Mouse (Mus musculus) forebrain, embryonic 10.5 days (tissue): Measurements from ENCODE around the gene Eda. TPM values are rescaled to one million over a fixed set of nuclear protein-coding genes. Genes with fewer than 3 reads are reported as not detected.
"Not testable (repeated sequence)": the region's sequence is repeated elsewhere in the genome, so short reads cannot be mapped to it uniquely, and the experiment has no call there.

Experiments
- DNase-seq: peaks from one replicate; pipeline ENCODE4 v3.0.0-alpha.2; 2017; ENCODE audit warnings: low spot score; ENCODE audit errors: extremely low spot score
- H3K27ac ChIP-seq: fragments of 300-500 bp; sonication (generic); 2 replicates; pipeline ENCODE4 v1.5.1; 2016; ENCODE audit warnings: mild to moderate bottlenecking
- H3K27me3 ChIP-seq: fragments of 300-500 bp; sonication (generic); 2 replicates; pipeline ENCODE4 v1.6.1; 2016; ENCODE audit warnings: mild to moderate bottlenecking; ENCODE audit not compliant: poor library complexity, severe bottlenecking
- H3K36me3 ChIP-seq: fragments of 300-500 bp; sonication (generic); replicated peaks from 2 replicates; pipeline ENCODE4 v1.6.1; 2016; ENCODE audit warnings: mild to moderate bottlenecking, moderate library complexity
- H3K4me1 ChIP-seq: fragments of 300-500 bp; sonication (generic); 2 replicates; pipeline ENCODE4 v1.6.1; 2016
- H3K4me3 ChIP-seq: fragments of 300-500 bp; sonication (generic); 2 replicates; pipeline ENCODE4 v1.5.1; 2016; ENCODE audit warnings: mild to moderate bottlenecking, moderate library complexity
- H3K9me3 ChIP-seq: fragments of 300-500 bp; sonication (generic); 2 replicates; pipeline ENCODE4 v1.6.1; 2016; ENCODE audit warnings: mild to moderate bottlenecking, moderate library complexity
- WGBS: fragments of 180-500 bp; shearing (Covaris S2); methylation state at CpG from one replicate; pipeline ENCODE4 v1.1.7; 2016; 5-methylcytosine and 5-hydroxymethylcytosine counted together
- microRNA counts: library from miRNA; unstranded; fragments of <30 nt; microRNA quantifications from one replicate; lab custom pipeline; 2017
- microRNA-seq: library from miRNA; unstranded; fragments of <30 nt; microRNA quantifications from one replicate; pipeline ENCODE4, GENCODE M21; 2017
- polyA plus RNA-seq: library from polyadenylated mRNA; unstranded; fragments of >200 nt; fragmentation: Nextera tagmentation; extraction: Ambion mirVana; gene quantifications from 2 replicates; pipeline ENCODE4 v1.2.1, GENCODE M21; 2016

Gene Eda
- polyA plus RNA-seq, 1 experiment from 2014 or later = 1.8 TPM

DNA sequence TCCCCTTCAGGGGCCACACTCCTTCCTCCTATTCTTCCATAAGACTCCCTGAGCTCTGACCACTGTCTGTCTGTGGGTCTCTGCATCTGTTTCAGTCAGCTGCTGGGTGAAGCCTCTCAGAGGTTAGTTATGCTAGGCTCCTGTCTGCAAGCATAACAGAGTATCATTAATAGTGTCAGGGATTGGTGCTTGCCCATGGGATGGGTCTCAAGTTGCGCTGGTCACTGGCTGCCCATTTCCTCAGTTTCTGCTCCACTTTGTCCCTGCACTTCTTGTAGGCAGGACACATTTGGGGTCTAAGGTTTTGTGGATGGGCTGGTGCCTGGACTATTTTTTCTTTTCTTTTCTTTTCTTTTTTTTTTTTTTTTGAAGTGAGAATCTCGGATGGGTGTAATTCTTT lies 467.2 kb downstream of the Eda start, which contains the start of gene Awat2:
Gene Awat2, minus strand, starts transcription at position 101 of the 400 bp plus-strand sequence.
- not testable (repeated sequence) for H3K4me3 ChIP-seq, H3K9me3 ChIP-seq, H3K4me1 ChIP-seq, DNase-seq, H3K36me3 ChIP-seq, H3K27ac ChIP-seq
- WGBS = 100% methylated on average over 1 of the region's 2 CpGs
- peaks cover 65% of the 10 kb centered on the region for H3K27me3 ChIP-seq

DNA sequence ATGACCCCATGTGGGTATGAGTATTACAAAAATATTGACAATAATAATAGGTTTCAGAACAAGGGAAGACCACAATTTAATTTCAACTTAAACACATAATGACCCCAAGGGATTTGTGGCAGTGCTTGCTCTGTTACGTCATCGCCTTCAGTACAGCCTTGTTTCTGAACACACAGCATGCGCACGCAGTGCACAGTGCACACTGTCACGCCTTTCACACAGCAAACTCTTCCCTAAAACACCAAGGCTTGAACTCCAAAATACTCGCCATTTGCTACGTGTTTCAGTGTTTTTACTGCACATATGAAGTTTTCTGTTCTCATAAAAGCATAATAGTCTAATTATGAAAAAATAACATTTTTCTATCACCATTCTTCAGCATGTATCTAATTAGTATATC lies 468.1 kb downstream of the Eda start:
- Histone ChIP-seq H3K9me3 (no peaks in the 10 kb centered on the region), H3K27me3 (peaks cover 67% of the 10 kb centered on the region), H3K4me3 (no peak overlapping the region), H3K27ac (no peak overlapping the region), H3K4me1 (peaks cover 6% of the 10 kb centered on the region; the same call in 1 of the 2 replicates), H3K36me3 (no peaks in the 10 kb centered on the region)
- DNase-seq = no peak
- WGBS = 92% methylated on average over 7 of the region's 7 CpGs

MicroRNAs encoded within 50 kb of the gene (microRNA counts, 519-probe panel; counts per million panel counts)
- 2,896 counts per million, percentile 71 among the panel's probes with 10 or more counts for microRNA mmu-miR-676 (lab: Ali Mortazavi, UCI)

Small RNA genes lying within 50 kb of the gene (microRNA-seq; reads per million reads assigned to microRNA genes)
- 594 reads per million, percentile 69 among the genes with 10 or more reads in this experiment for gene Mir676

Other genes starting within 250 kb of the Eda start
- 0.79 and 0.84 TPM in 2 replicates for gene Tmem28, start 154.6 kb upstream of the Eda start, polyA plus RNA-seq